Mouse (Mus musculus) ovary, postnatal 10 days (tissue): ENCODE measurements around the gene Lgr6.

Experiments
- DNase-seq: peaks from one replicate; pipeline ENCODE4 v3.0.0; 2022; ENCODE audit warnings: low spot score

Lgr6 gene

GRCm38 (mm10) chr1:135014921-135015445, 90.1 kb downstream of the Lgr6 start:
- DNase-seq, result no peak

GRCm38 (mm10) chr1:135012472-135012871, 92.6 kb downstream of the Lgr6 start:
- no peak for DNase-seq

GRCm38 (mm10) chr1:135011912-135012311, 93.2 kb downstream of the Lgr6 start:
- no peak for DNase-seq

- DNase-seq, result no peak
Measured at GRCm38 (mm10) chr1:135009833-135010232, 95.2 kb downstream of the Lgr6 start.

GRCm38 (mm10) chr1:135005696-135006095, 99.4 kb downstream of the Lgr6 start:
- no peak for DNase-seq

GRCm38 (mm10) chr1:135003346-135003745, 101.7 kb downstream of the Lgr6 start:
- DNase-seq, result no peak

- DNase-seq, result no peak
Measured at GRCm38 (mm10) chr1:135000527-135000926, 104.5 kb downstream of the Lgr6 start.

GRCm38 (mm10) chr1:134998231-134998630, 106.8 kb downstream of the Lgr6 start:
- no peak for DNase-seq

- no peak for DNase-seq
Measured at GRCm38 (mm10) chr1:134997568-134997967, 107.5 kb downstream of the Lgr6 start.

GRCm38 (mm10) chr1:134996471-134996870, 108.6 kb downstream of the Lgr6 start:
- no peak for DNase-seq

- DNase-seq, result no peak
Measured at GRCm38 (mm10) chr1:134995954-134996353, 109.1 kb downstream of the Lgr6 start.

GRCm38 (mm10) chr1:134995437-134995836, 109.6 kb downstream of the Lgr6 start:
- DNase-seq, result no peak

- DNase-seq, result no peak
Measured at GRCm38 (mm10) chr1:134994739-134995138, 110.3 kb downstream of the Lgr6 start.

GRCm38 (mm10) chr1:134992046-134992645, 112.9 kb downstream of the Lgr6 start:
- DNase-seq, result no peak

GRCm38 (mm10) chr1:134989372-134989771, 115.7 kb downstream of the Lgr6 start:
- DNase-seq, result peak; percentile 47

- no peak for DNase-seq
Measured at GRCm38 (mm10) chr1:134987962-134988341, 117.1 kb downstream of the Lgr6 start.

- DNase-seq, result peak; percentile 28
Measured at GRCm38 (mm10) chr1:134987173-134987961, 117.7 kb downstream of the Lgr6 start.

GRCm38 (mm10) chr1:134972920-134973319, 132.2 kb downstream of the Lgr6 start:
- no peak for DNase-seq

- no peak for DNase-seq
Measured at GRCm38 (mm10) chr1:134965430-134965829, 139.6 kb downstream of the Lgr6 start.

- no peak for DNase-seq
Measured at GRCm38 (mm10) chr1:134962821-134963220, 142.3 kb downstream of the Lgr6 start.

- DNase-seq, result peak; percentile 87
Measured at GRCm38 (mm10) chr1:134962053-134962803, 142.8 kb downstream of the Lgr6 start, which contains the start of gene Ube2t. Gene Ube2t, plus strand, starts transcription at chr1:134962565.

- no peak for DNase-seq
Measured at GRCm38 (mm10) chr1:134960634-134961033, 144.4 kb downstream of the Lgr6 start.
